Mouse (Mus musculus): ENCODE measurements around the gene Ctnna2. TPM values are rescaled to one million over a fixed set of nuclear protein-coding genes. Genes with fewer than 3 reads are reported as not detected.

The Ctnna2 gene
- polyA plus RNA-seq, 1 experiment = 0.11 TPM

DNA sequence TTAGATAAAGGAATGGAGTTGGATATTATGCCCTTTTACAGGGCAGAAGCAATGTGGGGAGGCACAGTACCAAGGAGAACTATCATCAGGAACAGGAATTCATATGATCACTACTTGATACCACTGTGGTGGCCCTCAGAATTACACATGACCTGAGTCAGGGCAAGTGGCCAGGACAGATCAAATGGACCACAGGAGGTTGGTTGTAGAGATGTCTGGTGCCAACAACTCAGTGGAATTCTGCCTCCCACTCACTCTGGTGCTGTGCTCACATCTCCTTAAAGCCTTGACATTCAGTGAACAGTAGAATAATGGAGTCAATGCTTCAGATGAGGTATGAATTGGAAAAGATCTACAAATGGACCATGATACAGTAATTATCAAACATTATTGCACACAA lies 691.1 kb downstream of the Ctnna2 start:
- Histone ChIP-seq H3K4me3 (ENCODE audit: low read depth, low read length) (no peak overlapping the region), H3K4me1 (ENCODE audit: control insufficient read depth, insufficient read depth, insufficient read length, low read length) (no peaks in the 10 kb centered on the region), H3K27me3 (ENCODE audit: control insufficient read depth, insufficient read depth, low read length) (no peaks in the 10 kb centered on the region), H3K27ac (ENCODE audit: insufficient read depth, low read depth, low read length) (no peak overlapping the region), H3K36me3 (ENCODE audit: control insufficient read depth, insufficient read depth, low read length) (no peaks in the 10 kb centered on the region)
- no peak for TF ChIP-seq CTCF (IDR thresholded peaks at IDR 0.05; ENCODE audit: extremely low read depth, insufficient read length, insufficient replicate concordance, low read depth, low read length)
- TF ChIP-seq POLR2A (IDR thresholded peaks at IDR 0.05; ENCODE audit: low read depth, low read length) = no peak

DNA sequence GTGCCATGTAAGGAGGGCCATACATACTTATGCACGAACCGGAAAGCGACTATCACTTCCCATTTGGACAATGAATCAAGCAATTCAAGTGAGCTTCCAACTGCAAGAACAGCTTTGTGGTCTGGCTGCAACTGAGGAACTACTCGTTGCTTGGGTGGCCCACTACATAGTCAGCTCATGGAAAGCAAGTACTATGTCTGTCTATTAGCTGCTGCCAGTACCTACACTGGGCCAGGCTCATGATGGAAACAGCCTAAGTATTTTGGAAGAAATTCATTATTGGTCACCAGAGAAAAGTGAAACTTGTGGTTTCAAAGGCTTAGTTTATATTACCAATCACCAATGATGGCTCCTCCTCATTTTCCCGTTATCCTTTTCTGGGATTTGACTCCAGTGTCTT lies 693.2 kb downstream of the Ctnna2 start:
- Histone ChIP-seq H3K27ac (ENCODE audit: insufficient read depth, low read depth, low read length) (no peak overlapping the region), H3K4me1 (ENCODE audit: control insufficient read depth, insufficient read depth, insufficient read length, low read length) (no peaks in the 10 kb centered on the region), H3K36me3 (ENCODE audit: control insufficient read depth, insufficient read depth, low read length) (no peaks in the 10 kb centered on the region), H3K4me3 (ENCODE audit: low read depth, low read length) (no peak overlapping the region), H3K27me3 (ENCODE audit: control insufficient read depth, insufficient read depth, low read length) (no peaks in the 10 kb centered on the region)
- TF ChIP-seq CTCF (IDR thresholded peaks at IDR 0.05; ENCODE audit: extremely low read depth, insufficient read length, insufficient replicate concordance, low read depth, low read length) = no peak
- TF ChIP-seq POLR2A (IDR thresholded peaks at IDR 0.05; ENCODE audit: low read depth, low read length) = no peak
- WGBS = 81% methylated on average over 5 of the region's 5 CpGs

DNA sequence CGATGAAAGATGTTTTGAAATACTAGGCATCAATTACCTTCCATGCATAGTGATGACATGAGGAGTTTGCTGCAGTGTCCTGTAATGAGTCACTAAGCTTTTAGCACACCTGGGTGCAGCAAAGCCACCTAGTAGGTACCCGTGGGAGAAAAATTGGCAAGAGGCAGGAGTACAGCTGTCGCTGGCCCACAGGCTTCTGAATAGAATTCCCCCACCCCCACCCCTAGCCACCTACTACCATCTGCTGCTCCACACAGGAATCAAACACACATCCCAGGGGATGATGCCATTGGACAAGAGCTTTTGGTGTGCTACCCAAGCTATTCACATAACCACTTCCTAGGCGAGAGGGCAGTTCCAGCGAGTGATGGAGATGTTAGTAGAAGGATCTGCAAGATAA lies 700.7 kb downstream of the Ctnna2 start:
- Histone ChIP-seq H3K4me1 (ENCODE audit: control insufficient read depth, insufficient read depth, insufficient read length, low read length) (no peaks in the 10 kb centered on the region), H3K27me3 (ENCODE audit: control insufficient read depth, insufficient read depth, low read length) (no peaks in the 10 kb centered on the region), H3K4me3 (ENCODE audit: low read depth, low read length) (no peak overlapping the region), H3K36me3 (ENCODE audit: control insufficient read depth, insufficient read depth, low read length) (no peaks in the 10 kb centered on the region), H3K27ac (ENCODE audit: insufficient read depth, low read depth, low read length) (no peak overlapping the region)
- WGBS = 84% methylated on average over 5 of the region's 5 CpGs
- TF ChIP-seq POLR2A (IDR thresholded peaks at IDR 0.05; ENCODE audit: low read depth, low read length) (no peak), CTCF (IDR thresholded peaks at IDR 0.05; ENCODE audit: extremely low read depth, insufficient read length, insufficient replicate concordance, low read depth, low read length) (no peak)

DNA sequence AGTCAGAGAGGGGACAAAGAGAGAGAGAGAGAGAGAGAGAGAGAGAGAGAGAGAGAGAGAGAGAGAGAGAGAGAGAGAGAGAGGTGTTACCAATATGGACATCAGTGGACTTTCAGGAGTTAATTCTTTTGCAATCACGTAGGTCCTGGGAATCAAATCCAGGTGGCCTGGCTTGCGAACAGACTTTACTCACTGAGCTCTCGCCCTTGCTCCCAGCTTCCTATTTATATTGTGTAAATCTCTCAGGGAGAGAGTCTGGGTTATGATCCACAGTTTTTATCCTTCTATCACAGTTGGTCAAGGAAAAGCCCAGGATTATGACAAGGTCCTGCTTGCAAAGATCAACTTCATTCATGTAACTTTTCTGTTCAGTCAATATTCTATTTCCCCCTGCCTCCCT lies 714.3 kb downstream of the Ctnna2 start:
- Histone ChIP-seq H3K36me3 (ENCODE audit: control insufficient read depth, insufficient read depth, low read length) (no peaks in the 10 kb centered on the region), H3K27ac (ENCODE audit: insufficient read depth, low read depth, low read length) (no peak overlapping the region), H3K4me1 (ENCODE audit: control insufficient read depth, insufficient read depth, insufficient read length, low read length) (no peaks in the 10 kb centered on the region), H3K4me3 (ENCODE audit: low read depth, low read length) (no peak overlapping the region), H3K27me3 (ENCODE audit: control insufficient read depth, insufficient read depth, low read length) (no peaks in the 10 kb centered on the region)
- no peak for TF ChIP-seq CTCF (IDR thresholded peaks at IDR 0.05; ENCODE audit: extremely low read depth, insufficient read length, insufficient replicate concordance, low read depth, low read length)
- TF ChIP-seq POLR2A (IDR thresholded peaks at IDR 0.05; ENCODE audit: low read depth, low read length) = no peak
- WGBS = 57% methylated on average over 3 of the region's 3 CpGs

DNA sequence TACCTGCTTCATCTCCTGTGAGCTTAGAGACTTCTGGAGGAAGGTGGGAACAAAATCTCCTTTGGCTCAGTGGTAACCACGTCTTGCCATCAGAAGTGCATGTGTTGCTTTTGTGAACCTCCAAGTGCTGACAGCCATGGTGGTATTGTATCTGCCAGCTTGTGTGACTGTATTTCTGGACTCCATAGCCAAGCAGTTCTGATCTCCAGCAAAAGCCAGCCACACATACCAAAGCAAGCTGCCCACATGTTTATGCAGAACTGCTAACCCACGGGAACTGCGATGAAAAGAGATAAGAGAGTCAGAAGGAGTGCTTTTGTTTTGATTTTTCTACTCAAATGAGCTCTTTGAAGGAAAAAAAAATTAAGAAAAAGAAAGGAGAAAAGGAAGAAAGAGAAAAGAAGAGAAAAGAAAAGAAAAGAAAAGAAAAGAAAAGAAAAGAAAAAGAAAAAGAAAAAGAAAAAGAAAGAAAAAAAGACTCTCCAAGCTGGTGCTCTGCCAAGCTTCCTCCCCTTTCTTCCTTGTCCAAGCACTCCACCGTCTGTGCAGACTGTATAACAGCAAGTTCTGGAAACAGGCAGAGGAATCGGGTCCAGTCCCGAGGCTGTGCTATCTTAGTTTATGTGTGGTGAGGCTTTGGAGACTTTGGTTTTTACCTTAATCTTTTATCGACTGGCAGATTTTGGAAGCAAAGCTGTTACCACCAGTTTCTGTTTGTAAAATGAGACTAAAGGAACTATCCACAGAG lies 722.0 kb downstream of the Ctnna2 start:
- Histone ChIP-seq H3K4me1 (ENCODE audit: control insufficient read depth, insufficient read depth, insufficient read length, low read length) (no peaks in the 10 kb centered on the region), H3K4me3 (ENCODE audit: low read depth, low read length) (no peak overlapping the region), H3K27me3 (ENCODE audit: control insufficient read depth, insufficient read depth, low read length) (no peaks in the 10 kb centered on the region), H3K36me3 (ENCODE audit: control insufficient read depth, insufficient read depth, low read length) (no peaks in the 10 kb centered on the region), H3K27ac (ENCODE audit: insufficient read depth, low read depth, low read length) (no peak overlapping the region)
- TF ChIP-seq POLR2A (IDR thresholded peaks at IDR 0.05; ENCODE audit: low read depth, low read length) (no peak), CTCF (IDR thresholded peaks at IDR 0.05; ENCODE audit: extremely low read depth, insufficient read length, insufficient replicate concordance, low read depth, low read length) (no peak)
- WGBS = 28% methylated on average over 7 of the region's 7 CpGs

DNA sequence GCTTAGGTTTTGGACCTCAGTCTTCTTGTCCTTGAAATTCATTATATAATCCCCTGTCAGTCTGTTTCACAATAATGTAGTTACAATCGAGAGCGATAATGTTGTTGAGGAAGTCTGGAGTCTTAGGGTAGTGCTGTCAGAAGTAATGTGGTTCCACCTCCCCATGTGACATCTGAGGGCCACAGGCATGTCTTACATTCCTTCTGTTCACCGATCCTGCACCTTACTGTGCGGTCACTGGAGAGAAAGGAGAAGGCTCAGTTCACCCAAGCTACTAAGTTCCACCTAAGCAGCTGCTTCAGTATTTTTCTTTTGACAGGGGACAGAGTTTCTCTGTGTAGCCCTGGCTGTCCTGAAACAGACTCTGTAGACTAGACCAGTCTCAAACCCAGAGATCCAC lies 723.2 kb downstream of the Ctnna2 start:
- WGBS = 88% methylated on average over 4 of the region's 4 CpGs

DNA sequence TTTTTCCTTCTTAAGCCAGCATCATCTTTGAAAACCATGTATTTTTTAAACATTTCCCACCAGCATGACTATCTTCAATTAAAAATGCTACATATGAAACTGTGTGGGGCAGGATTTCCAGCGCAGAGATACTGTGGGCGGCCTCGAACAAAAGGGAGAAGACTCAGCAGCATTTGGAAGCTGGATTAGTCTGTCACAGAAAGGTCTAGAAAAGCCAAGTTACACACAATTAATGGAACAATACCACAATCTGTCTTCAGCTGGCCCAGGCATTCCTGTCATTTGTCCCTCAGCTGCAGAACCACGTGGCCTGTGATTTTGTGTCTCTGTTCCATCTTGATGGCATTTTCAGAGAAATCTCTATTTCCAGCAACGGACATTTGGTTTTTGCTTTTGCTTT lies 726.0 kb downstream of the Ctnna2 start:
- Histone ChIP-seq H3K36me3 (ENCODE audit: control insufficient read depth, insufficient read depth, low read length) (no peaks in the 10 kb centered on the region), H3K4me1 (ENCODE audit: control insufficient read depth, insufficient read depth, insufficient read length, low read length) (no peaks in the 10 kb centered on the region), H3K4me3 (ENCODE audit: low read depth, low read length) (no peak overlapping the region), H3K27ac (ENCODE audit: insufficient read depth, low read depth, low read length) (no peak overlapping the region), H3K27me3 (ENCODE audit: control insufficient read depth, insufficient read depth, low read length) (no peaks in the 10 kb centered on the region)
- TF ChIP-seq CTCF (IDR thresholded peaks at IDR 0.05; ENCODE audit: extremely low read depth, insufficient read length, insufficient replicate concordance, low read depth, low read length) (no peak), POLR2A (IDR thresholded peaks at IDR 0.05; ENCODE audit: low read depth, low read length) (no peak)
- WGBS = 76% methylated on average over 5 of the region's 5 CpGs

More for the DNA sequence above, 723.2 kb downstream of the Ctnna2 start:
- Histone ChIP-seq H3K4me3 (ENCODE audit: low read depth, low read length) (no peak overlapping the region), H3K27me3 (ENCODE audit: control insufficient read depth, insufficient read depth, low read length) (no peaks in the 10 kb centered on the region), H3K36me3 (ENCODE audit: control insufficient read depth, insufficient read depth, low read length) (no peaks in the 10 kb centered on the region), H3K4me1 (ENCODE audit: control insufficient read depth, insufficient read depth, insufficient read length, low read length) (no peaks in the 10 kb centered on the region), H3K27ac (ENCODE audit: insufficient read depth, low read depth, low read length) (no peak overlapping the region)
- no peak for TF ChIP-seq CTCF (IDR thresholded peaks at IDR 0.05; ENCODE audit: extremely low read depth, insufficient read length, insufficient replicate concordance, low read depth, low read length)
- no peak for TF ChIP-seq POLR2A (IDR thresholded peaks at IDR 0.05; ENCODE audit: low read depth, low read length)

All from small intestine, adult 2 months (tissue).